Mouse (Mus musculus): ENCODE data around the gene Supt3.

Gene Supt3

DNA sequence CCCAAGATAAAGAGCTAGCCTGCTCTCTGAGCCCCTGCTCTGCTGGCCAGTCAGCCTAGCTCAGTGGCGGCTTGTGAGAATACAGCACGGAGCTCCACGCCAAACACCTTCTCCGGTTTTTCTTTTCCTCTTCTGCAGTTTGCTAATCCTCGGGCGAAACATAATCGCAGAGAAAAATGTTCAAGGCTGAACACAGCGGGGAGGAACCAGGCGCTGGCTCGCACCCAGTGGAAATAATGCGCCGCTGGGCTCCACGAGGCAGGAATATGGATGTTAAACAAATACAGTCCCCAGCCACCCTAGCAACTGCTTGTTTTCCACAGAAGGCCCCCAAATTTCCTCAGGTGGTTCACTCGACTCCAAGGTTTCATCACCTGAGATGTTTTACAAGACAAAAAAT, 367.7 kb downstream of the Supt3 start:
- no peak for DNase-seq

DNA sequence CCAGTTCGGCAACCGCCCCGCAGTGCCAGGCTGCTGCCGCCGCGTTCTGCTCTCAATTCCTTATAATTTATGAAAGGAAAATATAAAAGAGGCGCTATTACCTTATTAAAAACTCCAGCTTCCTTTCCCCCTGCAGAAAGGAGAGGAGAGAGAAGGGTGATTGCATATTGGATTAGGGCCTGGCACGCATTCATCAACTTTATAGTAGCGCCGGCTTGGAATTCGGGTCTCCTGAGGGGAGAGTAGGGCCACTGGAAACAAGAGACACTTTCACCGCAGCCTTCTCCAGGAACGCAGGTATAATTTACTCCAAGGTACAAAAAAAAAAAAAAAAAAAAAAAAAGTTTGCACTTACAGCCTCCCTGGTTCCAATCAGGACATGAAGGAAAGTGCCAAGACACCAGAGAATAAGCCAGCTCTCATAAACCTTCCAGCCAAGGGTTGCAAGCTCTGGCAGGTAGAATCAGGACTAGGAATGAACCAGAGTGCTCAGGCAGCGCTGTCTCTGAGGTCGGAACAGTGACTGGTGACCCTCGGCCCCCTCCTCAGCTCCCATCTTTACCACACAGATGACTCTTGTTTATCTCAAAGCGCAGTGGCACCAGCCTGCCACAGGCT, 374.5 kb downstream of the Supt3 start:
- DNase-seq, result no peak

DNA sequence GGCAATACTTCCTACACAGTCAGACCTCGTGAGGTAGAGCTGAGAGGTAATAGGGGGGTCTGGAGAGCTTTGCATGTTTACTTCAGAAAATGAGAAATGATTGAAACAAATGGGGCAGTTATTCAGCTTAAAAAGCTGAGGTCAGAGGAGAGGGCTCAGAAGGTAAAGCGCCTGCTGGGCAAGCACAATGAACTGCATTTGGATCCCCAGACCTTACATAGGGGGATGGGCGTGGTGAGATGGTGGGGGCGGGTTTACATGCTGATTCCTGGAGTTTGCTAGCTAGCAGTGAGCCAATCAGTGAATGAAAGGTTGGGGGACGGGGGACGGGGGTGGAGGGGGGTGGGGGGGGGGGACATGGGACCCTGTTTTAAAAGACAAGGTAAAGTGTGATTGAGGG, 376.8 kb downstream of the Supt3 start:
- DNase-seq, result no peak

DNA sequence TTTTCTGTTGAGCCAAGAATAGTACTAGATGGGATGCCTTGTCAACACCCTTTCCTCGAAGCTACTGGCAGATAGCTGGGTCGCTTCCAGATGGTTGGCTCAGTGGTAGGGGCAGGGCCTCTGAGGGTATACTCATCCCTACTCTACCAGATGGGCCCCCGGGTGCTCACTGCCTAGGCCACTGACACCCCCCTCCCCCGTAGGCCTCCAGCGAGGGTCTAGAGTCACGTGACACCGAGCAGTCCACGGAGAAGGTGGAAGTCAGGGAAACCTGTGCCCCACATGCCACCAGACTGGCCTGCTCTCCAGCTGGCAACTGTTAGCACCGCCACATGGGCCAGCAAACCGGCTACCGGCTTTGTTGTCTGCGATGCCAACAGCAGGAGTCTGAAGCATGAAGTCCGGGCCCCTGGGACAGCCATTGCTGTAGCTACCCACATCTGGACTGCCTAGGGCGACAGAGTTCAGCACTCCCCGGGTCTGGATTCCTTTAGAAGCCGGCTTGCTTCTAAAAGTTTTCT, 381.3 kb downstream of the Supt3 start:
- DNase-seq, result no peak

DNA sequence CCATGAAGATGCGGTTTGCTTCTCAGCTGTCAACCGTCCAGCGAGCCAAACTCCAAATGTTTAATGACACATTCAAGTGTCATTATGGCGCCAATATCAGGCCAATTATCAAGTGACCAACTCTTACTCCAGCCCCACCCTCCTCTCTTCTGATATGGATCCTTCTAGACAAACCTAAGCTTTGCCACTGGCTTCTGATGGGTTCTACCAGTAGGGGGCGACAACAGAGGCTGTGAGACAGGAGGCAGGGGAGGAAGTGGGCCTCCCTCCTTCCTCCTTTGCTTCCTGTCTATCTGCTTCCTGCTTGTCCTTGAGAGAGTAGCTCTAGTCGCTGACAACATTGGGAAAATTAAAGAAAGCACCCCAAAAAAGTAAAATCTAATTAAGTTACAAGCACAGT, 383.7 kb downstream of the Supt3 start:
- DNase-seq, result no peak

DNA sequence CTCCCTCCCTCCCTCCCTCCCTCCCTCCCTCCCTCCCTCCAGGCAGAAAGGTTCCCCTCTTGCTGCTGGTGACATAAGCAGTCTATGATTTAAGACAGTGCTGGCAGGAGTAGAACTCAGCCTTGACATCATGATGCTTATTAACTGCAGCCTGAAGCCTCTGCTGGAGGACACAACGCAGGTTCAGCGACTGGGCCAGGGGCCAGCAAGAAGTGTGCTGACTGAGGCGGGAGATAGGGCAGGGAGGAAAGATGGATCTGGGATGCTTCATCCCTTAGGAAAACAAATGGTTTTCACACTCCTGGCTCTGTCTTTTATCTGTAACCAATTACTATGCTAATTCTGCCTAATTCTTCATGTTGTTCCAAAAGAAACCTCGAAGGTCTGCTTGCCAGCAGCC, 388.8 kb downstream of the Supt3 start:
- no peak for DNase-seq

All from kidney, postnatal 14 days (tissue).